Mouse (Mus musculus) heart, embryonic 15.5 days (tissue): ENCODE data around the gene Wbp1. TPM values are rescaled to one million over a fixed set of nuclear protein-coding genes. Genes with fewer than 3 reads are reported as not detected.
A peak's percentile ranks its signal among the peaks of the same experiment; 100 is the strongest.

Source experiments
- ATAC-seq: fragments of 200-750 bp; cut with Nextera tagmentation; replicated peaks from 2 replicates; pipeline ENCODE4 v1.8.0; 2017; ENCODE audit warnings: low read depth, moderate TSS enrichment; ENCODE audit not compliant: insufficient number of reproducible peaks, insufficient read depth, low FRiP score
- H3K27ac ChIP-seq: fragments of 300-500 bp; sonication (generic); 2 replicates; pipeline ENCODE4 v1.5.1; 2015; ENCODE audit warnings: mild to moderate bottlenecking, inconsistent platforms
- H3K27me3 ChIP-seq: fragments of 300-500 bp; sonication (generic); 2 replicates; pipeline ENCODE4 v1.6.1; 2015; ENCODE audit warnings: inconsistent platforms
- H3K36me3 ChIP-seq: fragments of 300-500 bp; sonication (generic); 2 replicates; pipeline ENCODE4 v1.6.1; 2015; ENCODE audit warnings: mild to moderate bottlenecking, inconsistent platforms
- H3K4me1 ChIP-seq: fragments of 300-500 bp; sonication (generic); replicated peaks from 2 replicates; pipeline ENCODE4 v1.6.1; 2015; ENCODE audit warnings: inconsistent platforms
- H3K4me2 ChIP-seq: fragments of 300-500 bp; sonication (generic); 2 replicates; pipeline ENCODE4 v1.6.1; 2015; ENCODE audit warnings: inconsistent platforms, mild to moderate bottlenecking, moderate library complexity
- H3K4me3 ChIP-seq: fragments of 300-500 bp; sonication (generic); 2 replicates; pipeline ENCODE4 v1.5.1; 2015; ENCODE audit warnings: mild to moderate bottlenecking, inconsistent platforms
- H3K9ac ChIP-seq: fragments of 300-500 bp; sonication (generic); 2 replicates; pipeline ENCODE4 v1.6.1; 2015; ENCODE audit warnings: mild to moderate bottlenecking, inconsistent platforms
- H3K9me3 ChIP-seq: fragments of 300-500 bp; sonication (generic); replicated peaks from 2 replicates; pipeline ENCODE4 v1.6.1; 2016; ENCODE audit warnings: inconsistent platforms
- WGBS: fragments of 180-500 bp; shearing (Covaris S2); methylation state at CpG from one replicate; pipeline ENCODE4 v1.1.7; 2015; ENCODE audit warnings: mixed read lengths; 5-methylcytosine and 5-hydroxymethylcytosine counted together
- polyA plus RNA-seq: library from polyadenylated mRNA; unstranded; fragments of >200 nt; fragmentation: Nextera tagmentation; extraction: Ambion mirVana; gene quantifications from 2 replicates; pipeline ENCODE4 v1.2.1, GENCODE M21; 2015

Wbp1 gene
- polyA plus RNA-seq, 1 experiment from 2014 or later: 81.9 TPM

GRCm38 (mm10) chr6:83116373-83117164 lies 4.8 kb downstream of the Wbp1 start:
- 68% methylated on average over 11 of the region's 11 CpGs for WGBS
- H3K9ac ChIP-seq: peak overlapping the region; percentile 83
- no peak overlapping the region for H3K27ac ChIP-seq
- H3K4me1 ChIP-seq: peaks cover 44% of the 10 kb centered on the region
- peak overlapping the region; percentile 94 for H3K4me2 ChIP-seq
- peaks cover 12% of the 10 kb centered on the region; the same call in 1 of the 2 replicates for H3K36me3 ChIP-seq
- peak overlapping the region; percentile 84 for H3K4me3 ChIP-seq
- no peaks in the 10 kb centered on the region for H3K9me3 ChIP-seq
- H3K27me3 ChIP-seq: no peaks in the 10 kb centered on the region
- ATAC-seq: no peak

- no peak for ATAC-seq
- Histone ChIP-seq H3K9me3 (no peaks in the 10 kb centered on the region), H3K27ac (peak overlapping the region; percentile 78), H3K4me2 (peak overlapping the region; percentile 94), H3K36me3 (peaks cover 15% of the 10 kb centered on the region; the same call in 1 of the 2 replicates), H3K27me3 (no peaks in the 10 kb centered on the region), H3K9ac (peak overlapping the region; percentile 83), H3K4me1 (peaks cover 46% of the 10 kb centered on the region), H3K4me3 (peak overlapping the region; percentile 84)
- under 1% methylated on average over 40 of the region's 48 CpGs for WGBS
Observed at GRCm38 (mm10) chr6:83115682-83116372, 5.5 kb downstream of the Wbp1 start.

GRCm38 (mm10) chr6:83115011-83115671 lies 6.2 kb downstream of the Wbp1 start, which contains the start of gene Mogs:
Gene Mogs, plus strand, starts transcription at chr6:83115496.
- Histone ChIP-seq H3K4me2 (peak within 1 kb of the TSS; percentile 94), H3K4me3 (peak within 1 kb of the TSS; percentile 84), H3K9ac (peak within 1 kb of the TSS; percentile 83), H3K4me1 (peaks cover 43% of the 10 kb centered on the region), H3K27me3 (no peaks in the 10 kb centered on the region), H3K27ac (peak within 1 kb of the TSS; percentile 78), H3K36me3 (peaks cover 15% of the 10 kb centered on the region; the same call in 1 of the 2 replicates), H3K9me3 (no peaks in the 10 kb centered on the region)
- peak; percentile 91 for ATAC-seq
- WGBS: under 1% methylated on average over 46 of the region's 58 CpGs

- Histone ChIP-seq H3K9ac (no peak overlapping the region), H3K4me2 (no peak overlapping the region)
- 71% methylated on average over 4 of the region's 4 CpGs for WGBS
Observed at GRCm38 (mm10) chr6:83111510-83112136, 9.7 kb downstream of the Wbp1 start.

GRCm38 (mm10) chr6:83108762-83109668 lies 12.3 kb downstream of the Wbp1 start, which contains the start of gene Mrpl53:
Gene Mrpl53, plus strand, starts transcription at chr6:83109040.
- H3K27me3 ChIP-seq: no peaks in the 10 kb centered on the region
- peaks cover 14% of the 10 kb centered on the region; the same call in 1 of the 2 replicates for H3K36me3 ChIP-seq
- WGBS: under 1% methylated on average over 76 of the region's 76 CpGs
- H3K27ac ChIP-seq: peak within 1 kb of the TSS; percentile 86
- peak within 1 kb of the TSS; percentile 84 for H3K4me2 ChIP-seq
- H3K4me1 ChIP-seq: peaks cover 31% of the 10 kb centered on the region
- peak within 1 kb of the TSS; percentile 83 for H3K4me3 ChIP-seq
- H3K9ac ChIP-seq: peak within 1 kb of the TSS; percentile 84
- no peaks in the 10 kb centered on the region for H3K9me3 ChIP-seq
- ATAC-seq: peak; percentile 73; the same call in 1 of the 2 replicates

More at GRCm38 (mm10) chr6:83111510-83112136, 9.7 kb downstream of the Wbp1 start:
- ATAC-seq: no peak
- no peaks in the 10 kb centered on the region for H3K9me3 ChIP-seq
- H3K4me3 ChIP-seq: no peak overlapping the region
- peaks cover 49% of the 10 kb centered on the region for H3K4me1 ChIP-seq
- no peaks in the 10 kb centered on the region for H3K27me3 ChIP-seq
- peak overlapping the region; percentile 51 for H3K27ac ChIP-seq
- H3K36me3 ChIP-seq: peaks cover 10% of the 10 kb centered on the region; the same call in 1 of the 2 replicates

- Histone ChIP-seq H3K4me2 (peak overlapping the region; percentile 84), H3K36me3 (peaks cover 14% of the 10 kb centered on the region; the same call in 1 of the 2 replicates), H3K4me3 (peak overlapping the region; percentile 83), H3K4me1 (peaks cover 39% of the 10 kb centered on the region), H3K9ac (peak overlapping the region; percentile 84), H3K27me3 (no peaks in the 10 kb centered on the region), H3K9me3 (no peaks in the 10 kb centered on the region), H3K27ac (no peak overlapping the region)
- WGBS: 38% methylated on average over 13 of the region's 13 CpGs
- peak; percentile 51; the same call in 1 of the 2 replicates for ATAC-seq
Observed at GRCm38 (mm10) chr6:83107566-83108400, 13.6 kb downstream of the Wbp1 start.

GRCm38 (mm10) chr6:83104158-83104557 lies 17.2 kb downstream of the Wbp1 start:
- no peak for ATAC-seq
- H3K27me3 ChIP-seq: peaks cover 7% of the 10 kb centered on the region; the same call in 1 of the 2 replicates
- H3K4me1 ChIP-seq: peaks cover 27% of the 10 kb centered on the region
- 81% methylated on average over 4 of the region's 4 CpGs for WGBS
- H3K4me2 ChIP-seq: no peak overlapping the region
- H3K36me3 ChIP-seq: peaks cover 11% of the 10 kb centered on the region; the same call in 1 of the 2 replicates
- no peak overlapping the region for H3K27ac ChIP-seq
- H3K9ac ChIP-seq: no peak overlapping the region
- no peak overlapping the region for H3K4me3 ChIP-seq
- no peaks in the 10 kb centered on the region for H3K9me3 ChIP-seq

DNA sequence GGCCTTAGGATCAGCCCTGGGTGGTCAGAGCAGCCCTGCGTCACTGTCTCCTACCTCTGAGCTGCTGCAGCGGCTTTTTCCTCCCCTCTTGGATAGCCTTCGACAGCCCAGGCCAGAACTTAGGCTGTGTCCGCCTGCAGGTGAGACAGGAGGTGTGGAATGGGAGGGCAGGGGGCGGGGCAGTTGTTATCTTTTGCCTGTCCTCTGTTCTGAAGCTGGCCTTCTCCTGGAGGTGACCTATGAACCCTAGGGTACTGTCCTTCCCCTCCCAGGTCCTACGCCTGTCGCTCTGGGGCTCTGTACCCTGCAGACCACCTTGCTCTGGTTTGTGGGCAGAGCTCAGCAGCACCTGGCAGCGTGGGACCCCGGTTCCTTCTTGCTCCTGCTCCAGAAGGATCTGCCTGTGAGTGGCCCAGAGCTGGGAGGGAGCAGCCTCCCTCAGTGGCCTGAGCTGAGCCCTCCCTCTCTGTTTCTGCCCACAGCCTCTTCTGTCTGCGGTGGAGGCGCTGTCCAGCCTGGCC lies 18.2 kb downstream of the Wbp1 start:
- Histone ChIP-seq H3K4me1 (peaks cover 22% of the 10 kb centered on the region), H3K36me3 (peaks cover 11% of the 10 kb centered on the region; the same call in 1 of the 2 replicates), H3K4me2 (peak overlapping the region; percentile 96; the same call in 1 of the 2 replicates), H3K4me3 (peak overlapping the region; percentile 84; the same call in 1 of the 2 replicates), H3K27ac (no peak overlapping the region), H3K9ac (no peak overlapping the region; the same call in 1 of the 2 replicates), H3K27me3 (peaks cover 11% of the 10 kb centered on the region; the same call in 1 of the 2 replicates), H3K9me3 (no peaks in the 10 kb centered on the region)
- no peak for ATAC-seq
- WGBS: 54% methylated on average over 11 of the region's 11 CpGs
